Mouse (Mus musculus) megakaryocyte-erythroid progenitor cell, adult 5-6 weeks (primary cell): ENCODE results near the gene Uxs1. TPM values are rescaled to one million over a fixed set of nuclear protein-coding genes. Genes with fewer than 3 reads are reported as not detected.

ENCODE experiments used
- ATAC-seq: replicated peaks from 2 replicates; pipeline ENCODE4 v1.8.0; 2016; ENCODE audit warnings: mild to moderate bottlenecking, inconsistent platforms; ENCODE audit not compliant: severe bottlenecking, poor library complexity, low FRiP score, low TSS enrichment
- total RNA-seq, 2 experiments: library from RNA; stranded (forward) in 1 of 2; stranded (reverse) in 1 of 2; fragments of 200-1000, 215-1000 nt in 1 of 2; fragments of >200 nt in 1 of 2; fragmentation: Nextera tagmentation in 1 of 2; gene quantifications; 2 replicates each; pipeline ENCODE4 v1.2.3; 2014 to 2017

The Uxs1 gene
- total RNA-seq, 2 experiments from 2014 or later: 20.8 to 34.0 TPM

DNA sequence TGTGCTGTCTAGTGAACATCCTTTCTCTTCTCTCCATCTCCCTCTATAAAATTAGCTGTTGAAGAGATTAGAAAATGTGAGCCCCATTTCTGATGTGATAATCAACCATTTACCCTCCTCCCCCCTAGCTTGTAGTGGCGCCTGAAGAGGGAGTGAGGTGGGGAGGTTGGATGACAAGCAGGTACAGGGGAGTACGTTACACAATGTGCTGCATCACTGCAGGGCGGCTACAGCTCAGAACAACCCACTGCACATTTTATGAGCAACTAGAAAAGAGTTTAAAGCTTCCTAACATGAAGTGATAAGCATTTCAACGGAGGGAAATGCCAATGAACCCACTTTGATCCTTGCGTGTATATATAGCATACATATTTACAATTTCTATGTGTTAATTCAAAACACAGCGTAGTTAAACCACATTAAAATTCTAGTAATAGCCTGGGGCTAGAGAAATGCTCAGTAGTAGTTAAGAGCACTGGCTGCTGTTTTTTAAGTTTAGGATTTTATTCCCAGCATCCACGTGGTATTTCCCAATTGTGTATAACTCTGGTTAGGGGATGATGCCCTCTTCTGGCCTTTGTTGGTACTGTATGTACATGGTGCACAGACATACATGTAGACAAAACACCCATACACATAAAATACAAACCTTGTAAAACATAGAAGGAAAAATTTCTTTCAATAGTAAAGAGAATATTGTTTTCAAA, 89.6 kb downstream of the Uxs1 start:
- no peak for ATAC-seq

GRCm38 (mm10) chr1:43732657-43733056, 94.9 kb downstream of the Uxs1 start:
- ATAC-seq: no peak

DNA sequence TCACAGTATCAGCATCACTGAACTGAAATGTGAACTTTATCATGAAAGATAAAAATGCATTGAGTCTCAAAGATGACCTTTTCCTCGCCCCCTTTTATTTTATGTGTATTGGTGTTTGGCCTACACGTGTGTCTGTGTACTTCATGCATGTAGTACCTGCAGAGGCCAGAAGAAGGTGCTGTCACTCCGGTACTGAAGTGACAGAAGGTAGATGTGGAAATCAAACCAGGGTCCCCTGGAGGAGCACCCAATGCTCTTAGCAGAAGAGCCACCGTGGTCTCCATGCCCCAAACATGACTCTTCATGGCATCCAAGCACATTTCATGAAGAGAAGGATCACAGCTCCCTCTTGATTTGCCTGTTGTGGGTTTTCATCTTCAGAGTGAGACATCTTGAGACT, 95.5 kb downstream of the Uxs1 start:
- 0 out of 2 replicates have a peak, but pooled peaks have one; percentile 52 for ATAC-seq

- no peak for ATAC-seq
These were observed 97.1 kb downstream of the Uxs1 start, which contains the start of gene 1500015O10Rik for GRCm38 (mm10) chr1:43730491-43730924. TSS of gene 1500015O10Rik (plus strand) at chr1:43730602.

GRCm38 (mm10) chr1:43722459-43722858, 105.1 kb downstream of the Uxs1 start:
- no peak for ATAC-seq

- no peak for ATAC-seq
These were observed 108.8 kb downstream of the Uxs1 start for GRCm38 (mm10) chr1:43718793-43719192.

DNA sequence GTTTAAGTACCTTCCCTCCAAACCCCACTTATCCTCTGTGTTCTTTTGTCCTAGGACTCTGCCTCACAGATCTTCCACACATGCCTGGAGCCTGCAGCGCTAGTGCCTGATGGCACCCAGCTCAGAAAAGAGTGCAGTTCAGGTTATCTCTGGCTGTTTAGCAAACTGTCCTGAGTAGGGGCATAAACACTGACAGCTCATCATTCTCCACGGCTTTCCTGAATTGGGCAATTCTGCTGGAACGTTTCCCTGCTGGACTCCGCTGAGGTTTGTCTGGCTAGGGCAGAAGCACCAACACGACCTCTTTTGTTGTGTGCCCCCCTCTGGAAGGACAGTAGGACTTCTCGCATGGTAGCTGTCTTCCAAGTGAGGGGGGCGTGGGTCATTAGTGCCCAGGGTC, 109.6 kb downstream of the Uxs1 start:
- ATAC-seq: no peak

DNA sequence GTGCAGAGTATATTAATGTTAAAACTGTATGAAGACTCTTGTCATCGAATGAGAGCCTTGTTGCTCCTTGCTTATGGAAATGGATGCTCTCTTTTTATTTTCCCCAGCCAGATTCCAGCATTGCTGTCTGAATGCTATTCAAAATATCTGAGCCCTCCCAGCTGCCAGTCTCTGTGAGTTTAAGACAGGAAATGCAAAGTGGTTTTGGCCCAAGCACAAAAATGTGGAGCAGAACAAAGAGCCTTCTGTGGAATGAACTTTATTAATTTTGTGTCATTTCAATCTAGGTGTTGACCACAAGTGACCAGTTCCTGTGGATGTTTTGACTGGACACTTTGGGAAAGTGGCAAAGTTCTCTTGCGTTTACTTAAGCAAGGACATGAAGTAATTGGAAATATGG, 112.8 kb downstream of the Uxs1 start:
- no peak for ATAC-seq

DNA sequence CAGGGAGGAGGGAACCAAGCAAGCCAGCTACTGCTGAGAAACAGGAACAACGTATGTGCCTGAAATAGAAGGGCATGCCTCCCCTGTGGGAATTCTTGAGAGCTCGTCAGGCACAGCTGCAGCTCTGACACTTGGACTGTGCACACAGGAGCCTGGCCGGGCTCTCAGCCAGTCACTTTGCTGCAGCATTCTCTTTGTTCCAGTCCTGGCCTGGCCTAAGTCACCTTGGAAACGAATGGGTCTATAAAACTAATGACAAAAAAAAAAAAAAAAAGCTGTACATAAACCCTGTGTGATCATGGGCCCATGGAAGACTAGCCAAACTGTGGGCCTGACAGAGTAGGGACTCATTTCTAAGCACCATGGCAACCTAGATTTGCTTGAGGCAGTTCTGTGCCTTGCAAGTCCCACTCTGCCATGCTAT, 129.0 kb downstream of the Uxs1 start:
- no peak for ATAC-seq

Other genes with a start within 250 kb of the Uxs1 start
- not detected in 2 replicates for gene 1500015O10Rik, start 97.2 kb downstream of the Uxs1 start, total RNA-seq (2014; fragmentation: Nextera tagmentation)
- gene 1500015O10Rik, start 97.2 kb downstream of the Uxs1 start, total RNA-seq (2017): not detected in 2 replicates
- 73.5 and 86.8 TPM in 2 replicates for gene Tpp2, start 105.8 kb upstream of the Uxs1 start, total RNA-seq (2014; fragmentation: Nextera tagmentation)
- gene Tpp2, start 105.8 kb upstream of the Uxs1 start, total RNA-seq (2017): 127 and 129 TPM in 2 replicates
- not detected in 2 replicates for gene Mettl21c, start 192.2 kb upstream of the Uxs1 start, total RNA-seq (2014; fragmentation: Nextera tagmentation)
- gene Mettl21c, start 192.2 kb upstream of the Uxs1 start, total RNA-seq (2017): 0.66 TPM in 1 of 2 replicates, not detected in the other
- gene Gm8251, start 234.1 kb upstream of the Uxs1 start, total RNA-seq (2014; fragmentation: Nextera tagmentation): 0.72 and 0.82 TPM in 2 replicates
- gene Gm8251, start 234.1 kb upstream of the Uxs1 start, total RNA-seq (2017): 0.19 and 0.46 TPM in 2 replicates